7 mouse cellular contexts compared by ENCODE assay signal in the genomic region with DNA sequence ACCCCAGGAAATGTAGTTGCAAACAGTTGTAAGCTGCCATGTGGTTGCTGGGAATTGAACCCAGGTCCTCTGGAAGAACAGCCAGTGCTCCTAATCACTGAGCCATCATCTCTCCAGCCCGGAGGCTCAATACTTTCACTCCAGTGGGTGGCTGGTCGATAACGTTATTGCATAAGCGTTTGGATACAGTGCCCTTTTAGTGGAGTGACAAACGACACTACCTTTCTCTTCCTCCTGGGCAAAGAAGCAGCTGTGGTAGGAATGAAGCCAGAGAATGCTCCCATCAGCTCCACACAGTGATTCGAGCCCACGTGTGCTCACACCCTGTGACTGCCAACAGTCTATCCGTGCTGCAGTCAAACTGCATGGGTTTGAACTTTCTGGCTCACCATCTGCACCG. TPM values are rescaled to one million over a fixed set of nuclear protein-coding genes. Genes with fewer than 3 reads are reported as not detected.
DNase-seq lines count a peak whose midpoint lies in the region; ATAC-seq and TF ChIP-seq lines count a peak whose summit lies in the region.

No protein-coding gene starts in this region.

- H3K27me3 ChIP-seq in liver, adult 2 months (ENCODE audit: control insufficient read depth, insufficient read depth, low read length): no peaks in the 10 kb centered on the region
- H3K27me3 ChIP-seq in limb, embryonic 12.5 days: peaks cover 16% of the 10 kb centered on the region
- H3K27me3 ChIP-seq in stomach, embryonic 14.5 days (ENCODE audit: control insufficient read depth, insufficient read depth, low read length): no peaks in the 10 kb centered on the region

- no peaks in the 10 kb centered on the region for H3K9me3 ChIP-seq in limb, embryonic 12.5 days
- H3K9me3 ChIP-seq in stomach, embryonic 14.5 days (ENCODE audit: control insufficient read depth, low read depth, low read length): no peaks in the 10 kb centered on the region

- peaks cover 17% of the 10 kb centered on the region for H3K4me1 ChIP-seq in liver, adult 2 months (ENCODE audit: control insufficient read depth, insufficient read depth, low read length)
- H3K4me1 ChIP-seq in embryonic fibroblast, embryonic 13.5 days (ENCODE audit: control insufficient read depth, insufficient read depth, low read length): peaks cover 5% of the 10 kb centered on the region; the same call in 1 of the 2 replicates
- peaks cover 27% of the 10 kb centered on the region for H3K4me1 ChIP-seq in limb, embryonic 12.5 days (replicated peaks)
- peaks cover 15% of the 10 kb centered on the region; the same call in 1 of the 2 replicates for H3K4me1 ChIP-seq in stomach, embryonic 14.5 days (ENCODE audit: control insufficient read depth, insufficient read depth, low read length)

- no peak overlapping the region for H3K4me3 ChIP-seq in liver, adult 2 months (ENCODE audit: insufficient read depth, low read depth, low read length)
- H3K4me3 ChIP-seq in embryonic fibroblast, embryonic 13.5 days (ENCODE audit: insufficient read depth, low read length): 0 out of 2 replicates have a peak overlapping the region, but pooled peaks have one; percentile 10
- peak overlapping the region; percentile 64 for H3K4me3 ChIP-seq in limb, embryonic 12.5 days (replicated peaks)
- H3K4me3 ChIP-seq in stomach, embryonic 14.5 days (ENCODE audit: low read depth, low read length): peak overlapping the region; percentile 74; the same call in 1 of the 2 replicates

- ATAC-seq in limb, embryonic 12.5 days (ENCODE audit: insufficient number of reproducible peaks, insufficient read depth, low FRiP score, low TSS enrichment, low read depth): no peak
- ATAC-seq in stomach, embryonic 14.5 days (ENCODE audit: insufficient number of reproducible peaks, insufficient read depth, low FRiP score, low read depth): no peak
- ATAC-seq in activated CD4-positive, CD25-positive, alpha-beta regulatory T cell, adult 4 months: no peak

- 22% methylated on average over 9 of the region's 9 CpGs for WGBS in liver, adult 2 months
- 78% methylated on average over 9 of the region's 9 CpGs for WGBS in limb, embryonic 12.5 days
- WGBS in stomach, embryonic 14.5 days: 66% methylated on average over 9 of the region's 9 CpGs

- DNase-seq in liver, adult 2 months (ENCODE audit: extremely low read depth, low read depth, low spot score): peak; percentile 92
- DNase-seq in liver: no peak
- DNase-seq in gastrocnemius, postnatal 36 days: no peak

- no peak overlapping the region for H3K9ac ChIP-seq in liver, adult 2 months (ENCODE audit: low read depth, low read length)
- H3K9ac ChIP-seq in limb, embryonic 12.5 days (replicated peaks): peak overlapping the region; percentile 75; the same call in 1 of the 2 replicates
- H3K9ac ChIP-seq in stomach, embryonic 14.5 days (replicated peaks; ENCODE audit: low read depth, low read length): no peak overlapping the region

- intact Hi-C loops in gastrocnemius, postnatal 36 days (cut with DNase I): no loop called here

- H3K79me2 ChIP-seq in liver, adult 2 months (ENCODE audit: control insufficient read depth, insufficient read depth, low read length): peaks cover 3% of the 10 kb centered on the region; the same call in 1 of the 2 replicates

- H3K36me3 ChIP-seq in liver, adult 2 months (ENCODE audit: control insufficient read depth, insufficient read depth, low read length): peaks cover 18% of the 10 kb centered on the region
- H3K36me3 ChIP-seq in limb, embryonic 12.5 days: peaks cover 27% of the 10 kb centered on the region
- H3K36me3 ChIP-seq in stomach, embryonic 14.5 days (ENCODE audit: control insufficient read depth, insufficient read depth, low read length): peaks cover 26% of the 10 kb centered on the region

- TF ChIP-seq POLR2A in liver, adult 2 months (IDR thresholded peaks at IDR 0.05; ENCODE audit: extremely low read depth, insufficient read depth, low read length): no peak
- no peak for TF ChIP-seq POLR2A in embryonic fibroblast, embryonic 13.5 days (IDR thresholded peaks at IDR 0.05; ENCODE audit: low read depth, low read length)

- peak; percentile 28; the same call in 1 of the 2 replicates for TF ChIP-seq CTCF in liver, adult 2 months (IDR thresholded peaks at IDR 0.05; ENCODE audit: low read depth, low read length)
- no peak for TF ChIP-seq CTCF in embryonic fibroblast, embryonic 13.5 days (IDR thresholded peaks at IDR 0.05; ENCODE audit: borderline replicate concordance, insufficient read depth, low read length)

- H3K27ac ChIP-seq in liver, adult 2 months (replicated peaks; ENCODE audit: insufficient read depth, low read depth, low read length): no peak overlapping the region; the same call in 1 of the 2 replicates
- H3K27ac ChIP-seq in embryonic fibroblast, embryonic 13.5 days (ENCODE audit: insufficient read depth, low read length): no peak overlapping the region
- H3K27ac ChIP-seq in limb, embryonic 12.5 days: no peak overlapping the region
- no peak overlapping the region for H3K27ac ChIP-seq in stomach, embryonic 14.5 days (ENCODE audit: low read length)

- H3K4me2 ChIP-seq in limb, embryonic 12.5 days: peak overlapping the region; percentile 93
- H3K4me2 ChIP-seq in stomach, embryonic 14.5 days (replicated peaks; ENCODE audit: low read depth, low read length): peak overlapping the region; percentile 62

RNA-seq across cellular contexts. Expression of a gene that starts 1.1 kb away (rescaled TPM):
- total RNA-seq in liver, adult 2 months (2014; rRNA removed): 269 and 278 TPM in 2 replicates
- 268 and 298 TPM in 2 replicates for polyA plus RNA-seq in liver, adult 2 months (2012; rRNA removed)
- 118 and 143 TPM in 2 replicates for polyA plus RNA-seq in embryonic fibroblast, embryonic 13.5 days (2011; ENCODE audit: insufficient read length, low read depth, missing spikeins)
- polyA plus RNA-seq in limb, embryonic 12.5 days (2016; fragmentation: Nextera tagmentation; extraction: Ambion mirVana): 171 and 172 TPM in 2 replicates
- 124 and 141 TPM in 2 replicates for polyA plus RNA-seq in stomach, embryonic 14.5 days (2014; fragmentation: Nextera tagmentation; extraction: Ambion mirVana)
- 100 to 1,000 TPM in 1 of 2 experiments, 10 to 100 TPM in 1; 99.2 to 103 TPM for polyA plus RNA-seq in activated CD4-positive, CD25-positive, alpha-beta regulatory T cell, adult 4 months (2017; shearing (Covaris generic))
- total RNA-seq in gastrocnemius, postnatal 36 days (2021): 10 to 100 TPM; 22.1 to 25.0 TPM

RNA-seq across cellular contexts. Expression of a gene that starts 3.9 kb away (rescaled TPM):
- 0.28 and 0.81 TPM in 2 replicates for total RNA-seq in liver, adult 2 months (2014; rRNA removed)
- 0.44 and 0.55 TPM in 2 replicates for polyA plus RNA-seq in liver, adult 2 months (2012; rRNA removed)
- polyA plus RNA-seq in embryonic fibroblast, embryonic 13.5 days (2011; ENCODE audit: insufficient read length, low read depth, missing spikeins): 0.08 and 0.21 TPM in 2 replicates
- polyA plus RNA-seq in limb, embryonic 12.5 days (2016; fragmentation: Nextera tagmentation; extraction: Ambion mirVana): 0.38 TPM in 1 of 2 replicates, not detected in the other
- 0.27 and 0.56 TPM in 2 replicates for polyA plus RNA-seq in stomach, embryonic 14.5 days (2014; fragmentation: Nextera tagmentation; extraction: Ambion mirVana)
- polyA plus RNA-seq in activated CD4-positive, CD25-positive, alpha-beta regulatory T cell, adult 4 months (2017; shearing (Covaris generic)): 10 to 100 TPM; 20.4 to 29.9 TPM
- total RNA-seq in gastrocnemius, postnatal 36 days (2021): 1 to 10 TPM; 2.1 to 2.9 TPM

RNA-seq across cellular contexts. Expression of a gene that starts 7.9 kb away (rescaled TPM):
- total RNA-seq in liver, adult 2 months (2014; rRNA removed): 37.9 and 41.3 TPM in 2 replicates
- polyA plus RNA-seq in liver, adult 2 months (2012; rRNA removed): 54.3 and 58.7 TPM in 2 replicates
- 596 and 724 TPM in 2 replicates for polyA plus RNA-seq in embryonic fibroblast, embryonic 13.5 days (2011; ENCODE audit: insufficient read length, low read depth, missing spikeins)
- polyA plus RNA-seq in limb, embryonic 12.5 days (2016; fragmentation: Nextera tagmentation; extraction: Ambion mirVana): 2,363 and 2,376 TPM in 2 replicates
- polyA plus RNA-seq in stomach, embryonic 14.5 days (2014; fragmentation: Nextera tagmentation; extraction: Ambion mirVana): 1,788 and 1,817 TPM in 2 replicates
- polyA plus RNA-seq in activated CD4-positive, CD25-positive, alpha-beta regulatory T cell, adult 4 months (2017; shearing (Covaris generic)): 100 to 1,000 TPM; 304 to 317 TPM
- 10 to 100 TPM; 29.7 to 38.9 TPM for total RNA-seq in gastrocnemius, postnatal 36 days (2021)

RNA-seq across cellular contexts. Expression of a gene that starts 11.2 kb away (rescaled TPM):
- 0.09 and 0.34 TPM in 2 replicates for total RNA-seq in liver, adult 2 months (2014; rRNA removed)
- polyA plus RNA-seq in liver, adult 2 months (2012; rRNA removed): 0.44 and 0.52 TPM in 2 replicates
- 2.8 and 3.0 TPM in 2 replicates for polyA plus RNA-seq in embryonic fibroblast, embryonic 13.5 days (2011; ENCODE audit: insufficient read length, low read depth, missing spikeins)
- polyA plus RNA-seq in limb, embryonic 12.5 days (2016; fragmentation: Nextera tagmentation; extraction: Ambion mirVana): 1.5 and 1.9 TPM in 2 replicates
- 2.0 and 2.3 TPM in 2 replicates for polyA plus RNA-seq in stomach, embryonic 14.5 days (2014; fragmentation: Nextera tagmentation; extraction: Ambion mirVana)
- polyA plus RNA-seq in activated CD4-positive, CD25-positive, alpha-beta regulatory T cell, adult 4 months (2017; shearing (Covaris generic)): 1 to 10 TPM in 1 of 2 experiments, under 1 TPM in 1; 0.65 to 1.0 TPM
- total RNA-seq in gastrocnemius, postnatal 36 days (2021): under 1 TPM; 0.64 to 0.66 TPM

RNA-seq across cellular contexts. Expression of a gene that starts 23.2 kb away (rescaled TPM):
- total RNA-seq in liver, adult 2 months (2014; rRNA removed): not detected in 2 replicates
- 0.05 TPM in 2 replicates for polyA plus RNA-seq in liver, adult 2 months (2012; rRNA removed)
- polyA plus RNA-seq in embryonic fibroblast, embryonic 13.5 days (2011; ENCODE audit: insufficient read length, low read depth, missing spikeins): not detected in 2 replicates
- 0.16 TPM in 1 of 2 replicates, not detected in the other for polyA plus RNA-seq in limb, embryonic 12.5 days (2016; fragmentation: Nextera tagmentation; extraction: Ambion mirVana)
- 0.13 and 0.18 TPM in 2 replicates for polyA plus RNA-seq in stomach, embryonic 14.5 days (2014; fragmentation: Nextera tagmentation; extraction: Ambion mirVana)
- not detected for polyA plus RNA-seq in activated CD4-positive, CD25-positive, alpha-beta regulatory T cell, adult 4 months (2017; shearing (Covaris generic))
- total RNA-seq in gastrocnemius, postnatal 36 days (2021): under 1 TPM; 0.10 to 0.15 TPM

Comparison
In these comparisons a context has a peak if more than half of its experiments do, and no peak if none do; other contexts are left out.
1. RNA of a gene that starts 3.9 kb away (polyA plus RNA-seq): 20.4 to 29.9 TPM in activated CD4-positive, CD25-positive, alpha-beta regulatory T cell, adult 4 months; 0.44 to 0.55 TPM in liver, adult 2 months, 0.27 to 0.56 TPM in stomach, embryonic 14.5 days, 0.08 to 0.21 TPM in embryonic fibroblast, embryonic 13.5 days and 0.38 TPM in limb, embryonic 12.5 days; every median in the first group is over 10 times any median in the second.